Mouse (Mus musculus): ENCODE measurements around the gene Atf2.

DNA sequence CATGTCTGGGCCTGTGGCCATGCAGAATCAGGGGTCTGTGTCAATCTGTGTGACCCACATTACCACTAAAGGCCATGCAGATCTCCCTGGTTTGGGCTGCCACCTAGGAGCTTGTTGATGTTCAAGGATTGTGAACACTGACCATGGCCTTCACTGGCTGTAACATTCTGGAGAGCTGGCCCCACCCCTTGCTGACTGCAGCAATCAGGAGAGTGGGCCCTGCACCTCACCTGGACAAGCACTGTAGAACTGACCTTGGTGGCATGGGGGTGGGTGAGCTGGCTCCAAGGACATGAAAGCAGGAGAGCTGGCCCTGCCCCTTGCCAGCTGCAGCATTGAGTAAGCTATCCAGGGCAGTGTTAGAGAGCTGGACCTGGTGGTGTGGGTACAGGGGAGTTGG is 35.3 kb upstream of the Atf2 start:
- TF ChIP-seq CTCF (IDR thresholded peaks at IDR 0.05; ENCODE audit: insufficient read depth, low read length) (no peak), POLR2A (IDR thresholded peaks at IDR 0.05; ENCODE audit: borderline replicate concordance, extremely low read depth, low read depth, low read length) (no peak)

Measured in lung, adult 2 months (tissue).